Mouse (Mus musculus) hindbrain, embryonic 11.5 days (tissue): Measurements from ENCODE around the gene Eri2. TPM values are rescaled to one million over a fixed set of nuclear protein-coding genes. Genes with fewer than 3 reads are reported as not detected.
A peak's percentile ranks its signal among the peaks of the same experiment; 100 is the strongest.

Source experiments
- ATAC-seq: fragments of 200-750 bp; cut with Nextera tagmentation; 2 replicates; pipeline ENCODE4 v1.8.0; 2017; ENCODE audit warnings: mild to moderate bottlenecking, moderate TSS enrichment, moderate library complexity; ENCODE audit not compliant: low FRiP score
- DNase-seq: peaks from one replicate; pipeline ENCODE4 v3.0.0-alpha.2; 2015; ENCODE audit warnings: low spot score
- H3K27ac ChIP-seq: fragments of 300-500 bp; sonication (generic); 2 replicates; pipeline ENCODE4 v1.5.1; 2014; ENCODE audit warnings: mild to moderate bottlenecking, low read depth, low read length
- H3K27me3 ChIP-seq: fragments of 300-500 bp; sonication (generic); 2 replicates; pipeline ENCODE4 v1.6.1; 2014; ENCODE audit warnings: mild to moderate bottlenecking, low read length, moderate library complexity, mixed read lengths; ENCODE audit not compliant: control insufficient read depth, insufficient read depth
- H3K36me3 ChIP-seq: fragments of 300-500 bp; sonication (generic); 2 replicates; pipeline ENCODE4 v1.6.1; 2014; ENCODE audit warnings: mild to moderate bottlenecking, low read length, moderate library complexity, mixed read lengths; ENCODE audit not compliant: control insufficient read depth, insufficient read depth
- H3K4me1 ChIP-seq: fragments of 300-500 bp; sonication (generic); replicated peaks from 2 replicates; pipeline ENCODE4 v1.6.1; 2014; ENCODE audit warnings: low read length, mixed read lengths; ENCODE audit not compliant: control insufficient read depth, insufficient read depth
- H3K4me2 ChIP-seq: fragments of 300-500 bp; sonication (generic); replicated peaks from 2 replicates; pipeline ENCODE4 v1.6.1; 2014; ENCODE audit warnings: mild to moderate bottlenecking, low read depth, low read length
- H3K4me3 ChIP-seq: fragments of 300-500 bp; sonication (generic); 2 replicates; pipeline ENCODE4 v1.5.1; 2014; ENCODE audit warnings: low read depth, low read length
- H3K9ac ChIP-seq: fragments of 300-500 bp; sonication (generic); 2 replicates; pipeline ENCODE4 v1.6.1; 2014; ENCODE audit warnings: low read depth, low read length
- H3K9me3 ChIP-seq: fragments of 300-500 bp; sonication (generic); 2 replicates; pipeline ENCODE4 v1.6.1; 2016; ENCODE audit warnings: low read length; ENCODE audit not compliant: control insufficient read depth
- WGBS: fragments of 180-500 bp; shearing (Covaris S2); extraction: QIAGEN DNeasy Blood & Tissue Kit; methylation state at CpG from one replicate; pipeline ENCODE4 v1.1.7; 2014; 5-methylcytosine and 5-hydroxymethylcytosine counted together
- polyA plus RNA-seq: library from polyadenylated mRNA; unstranded; fragments of >200 nt; fragmentation: Nextera tagmentation; extraction: Ambion mirVana; gene quantifications from 2 replicates; pipeline ENCODE4 v1.2.1, GENCODE M21; 2014

Eri2 gene
- 33.5 and 37.3 TPM in 2 replicates for polyA plus RNA-seq

GRCm38 (mm10) chr7:119793586-119794250 lies at the start of gene Eri2, which contains the start of gene Rexo5:
Gene Eri2 (minus strand): TSS chr7:119794058.
Gene Rexo5 (plus strand): TSS chr7:119794006.
- DNase-seq (peak; percentile 96), ATAC-seq (peak; percentile 99)
- H3K27ac ChIP-seq: peak within 1 kb of the TSS; percentile 67
- no peaks in the 10 kb centered on the region for H3K27me3 ChIP-seq
- under 1% methylated on average over 53 of the region's 53 CpGs for WGBS
- peak within 1 kb of the TSS; percentile 74 for H3K4me3 ChIP-seq
- no peaks in the 10 kb centered on the region for H3K36me3 ChIP-seq
- no peaks in the 10 kb centered on the region for H3K4me1 ChIP-seq
- no peaks in the 10 kb centered on the region for H3K9me3 ChIP-seq
- H3K4me2 ChIP-seq: peak within 1 kb of the TSS; percentile 80
- peak within 1 kb of the TSS; percentile 79 for H3K9ac ChIP-seq

- ATAC-seq: no peak
Measured at GRCm38 (mm10) chr7:119841820-119842449, 48.1 kb upstream of the Eri2 start.

GRCm38 (mm10) chr7:119835996-119836777 lies 42.3 kb upstream of the Eri2 start:
- H3K27me3 ChIP-seq: no peaks in the 10 kb centered on the region
- WGBS: 93% methylated on average over 4 of the region's 4 CpGs
- ATAC-seq (no peak), DNase-seq (no peak)
- no peaks in the 10 kb centered on the region for H3K36me3 ChIP-seq
- H3K27ac ChIP-seq: no peak overlapping the region
- no peaks in the 10 kb centered on the region for H3K4me1 ChIP-seq
- H3K9me3 ChIP-seq: no peaks in the 10 kb centered on the region
- H3K4me2 ChIP-seq: no peak overlapping the region
- no peak overlapping the region for H3K4me3 ChIP-seq
- no peak overlapping the region for H3K9ac ChIP-seq

More at GRCm38 (mm10) chr7:119841820-119842449, 48.1 kb upstream of the Eri2 start:
- WGBS: 95% methylated on average over 4 of the region's 4 CpGs
- Histone ChIP-seq H3K4me2 (no peak overlapping the region), H3K9me3 (no peaks in the 10 kb centered on the region), H3K27ac (no peak overlapping the region), H3K9ac (no peak overlapping the region), H3K27me3 (no peaks in the 10 kb centered on the region), H3K4me3 (no peak overlapping the region), H3K4me1 (no peaks in the 10 kb centered on the region), H3K36me3 (no peaks in the 10 kb centered on the region)
- no peak for DNase-seq

- Histone ChIP-seq H3K36me3 (no peaks in the 10 kb centered on the region), H3K4me3 (no peak overlapping the region), H3K27me3 (no peaks in the 10 kb centered on the region), H3K4me2 (no peak overlapping the region), H3K9ac (no peak overlapping the region), H3K27ac (no peak overlapping the region), H3K4me1 (no peaks in the 10 kb centered on the region), H3K9me3 (no peaks in the 10 kb centered on the region)
- no peak for ATAC-seq
- DNase-seq: no peak
- 100% methylated on average over 1 of the region's 1 CpGs for WGBS
Measured at GRCm38 (mm10) chr7:119835371-119835770, 41.5 kb upstream of the Eri2 start.

- H3K4me3 ChIP-seq: no peak overlapping the region
- ATAC-seq: no peak
- H3K4me2 ChIP-seq: no peak overlapping the region
- 97% methylated on average over 3 of the region's 3 CpGs for WGBS
- H3K36me3 ChIP-seq: no peaks in the 10 kb centered on the region
- no peaks in the 10 kb centered on the region for H3K27me3 ChIP-seq
- no peaks in the 10 kb centered on the region for H3K9me3 ChIP-seq
- no peak overlapping the region for H3K27ac ChIP-seq
- H3K4me1 ChIP-seq: no peaks in the 10 kb centered on the region
- no peak for DNase-seq
- no peak overlapping the region for H3K9ac ChIP-seq
Measured at GRCm38 (mm10) chr7:119808723-119809122, 14.9 kb upstream of the Eri2 start.

GRCm38 (mm10) chr7:119807396-119807795 lies 13.5 kb upstream of the Eri2 start:
- Histone ChIP-seq H3K27me3 (no peaks in the 10 kb centered on the region), H3K27ac (no peak overlapping the region), H3K36me3 (no peaks in the 10 kb centered on the region), H3K9me3 (no peaks in the 10 kb centered on the region), H3K4me3 (no peak overlapping the region), H3K9ac (no peak overlapping the region), H3K4me1 (no peaks in the 10 kb centered on the region), H3K4me2 (no peak overlapping the region)
- ATAC-seq: no peak
- DNase-seq: no peak
- WGBS: 95% methylated on average over 5 of the region's 5 CpGs

- Histone ChIP-seq H3K4me3 (no peak overlapping the region), H3K9ac (no peak overlapping the region), H3K9me3 (no peaks in the 10 kb centered on the region), H3K4me2 (no peak overlapping the region), H3K27ac (no peak overlapping the region), H3K36me3 (no peaks in the 10 kb centered on the region), H3K4me1 (no peaks in the 10 kb centered on the region), H3K27me3 (no peaks in the 10 kb centered on the region)
- DNase-seq (no peak), ATAC-seq (no peak)
- 92% methylated on average over 3 of the region's 3 CpGs for WGBS
Measured at GRCm38 (mm10) chr7:119800991-119801390, 7.1 kb upstream of the Eri2 start.

- H3K9ac ChIP-seq: no peak overlapping the region
- H3K4me2 ChIP-seq: no peak overlapping the region
- H3K4me1 ChIP-seq: no peaks in the 10 kb centered on the region
- no peak for DNase-seq
- 100% methylated on average over 3 of the region's 3 CpGs for WGBS
- no peaks in the 10 kb centered on the region for H3K27me3 ChIP-seq
- H3K4me3 ChIP-seq: no peak overlapping the region
- no peak overlapping the region for H3K27ac ChIP-seq
- ATAC-seq: no peak
- H3K36me3 ChIP-seq: no peaks in the 10 kb centered on the region
- H3K9me3 ChIP-seq: no peaks in the 10 kb centered on the region
Measured at GRCm38 (mm10) chr7:119800488-119800887, 6.6 kb upstream of the Eri2 start.
